Mouse (Mus musculus): ENCODE measurements at regions not wholly inside any gene's neighbourhood (a gene's known extent, or its start where the extent isn't known, plus 50 kb on each side); places are given as distances from the start of the nearest gene placed in this dataset.
"Not testable (repeated sequence)": the region's sequence is repeated elsewhere in the genome, so short reads cannot be mapped to it uniquely, and the experiment has no call there.

DNA sequence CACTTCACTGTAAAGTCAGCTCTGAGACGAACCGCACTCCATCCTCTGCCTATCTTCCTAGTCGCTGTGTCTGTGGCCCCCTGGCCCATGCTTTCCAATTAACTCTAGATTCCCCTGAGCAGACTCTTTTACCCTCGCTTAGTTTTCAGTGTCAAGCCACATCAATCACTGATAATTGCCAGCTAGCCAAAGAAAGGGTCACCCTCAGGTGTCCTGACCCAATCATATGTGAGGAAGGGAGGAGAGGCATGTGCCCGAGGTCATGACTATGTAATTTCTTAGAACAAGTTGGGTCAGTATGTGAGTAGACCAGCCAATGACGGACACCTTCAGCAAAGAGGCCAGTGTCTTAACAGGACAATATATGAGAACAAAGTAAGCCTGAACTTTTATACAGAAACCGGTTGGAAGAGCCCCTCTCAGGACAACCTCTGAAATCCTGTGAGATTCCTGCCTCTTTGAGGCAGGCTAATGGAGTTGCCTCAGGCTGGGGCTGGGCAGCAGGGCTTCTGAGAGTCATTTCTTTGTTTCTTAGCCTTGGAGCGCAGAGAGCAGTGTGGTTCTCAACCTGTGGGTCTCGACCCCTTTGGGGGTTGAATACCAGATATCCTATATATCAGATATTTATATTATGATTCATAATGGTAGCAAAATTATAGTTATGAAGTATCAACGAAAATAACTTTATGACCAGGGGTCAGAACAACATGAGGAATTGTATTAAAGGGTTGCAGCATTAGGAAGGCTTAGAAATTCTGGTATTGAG is 128.6 kb downstream of the Zfp36l1 start:
- ATAC-seq (ENCODE audit: low FRiP score) = no peak
- H3K9me3 ChIP-seq = no peaks in the 10 kb centered on the region
- 51% methylated on average over 10 of the region's 10 CpGs for WGBS
- no peak overlapping the region for H3K4me3 ChIP-seq
- H3K4me2 ChIP-seq = no peak overlapping the region
- H3K36me3 ChIP-seq = no peaks in the 10 kb centered on the region
- H3K27ac ChIP-seq = no peak overlapping the region
- peaks cover 14% of the 10 kb centered on the region for H3K4me1 ChIP-seq (replicated peaks)
- H3K9ac ChIP-seq = no peak overlapping the region
- no peaks in the 10 kb centered on the region for H3K27me3 ChIP-seq

DNA sequence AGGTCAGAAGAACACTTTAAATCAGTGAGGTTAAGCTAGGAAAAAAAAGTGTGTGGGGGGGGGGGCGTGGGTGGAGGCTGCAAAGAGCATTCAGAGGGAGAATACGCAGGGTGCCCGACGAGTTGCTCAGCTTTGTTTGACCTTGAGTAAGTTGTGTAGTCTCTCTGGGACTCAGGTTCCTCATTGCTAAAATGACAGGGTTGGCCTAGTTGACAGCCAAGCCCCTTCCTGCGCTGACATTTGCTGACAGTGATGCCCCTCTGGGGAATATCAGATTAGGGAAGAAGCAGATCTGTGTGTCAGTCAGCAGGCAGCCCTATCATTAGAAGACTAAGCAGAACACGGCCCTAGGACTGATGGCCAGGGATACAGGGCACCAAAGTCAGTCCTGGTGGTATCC is 129.6 kb downstream of the Zfp36l1 start:
- 69% methylated on average over 6 of the region's 6 CpGs for WGBS
- no peak for ATAC-seq (ENCODE audit: low FRiP score)

DNA sequence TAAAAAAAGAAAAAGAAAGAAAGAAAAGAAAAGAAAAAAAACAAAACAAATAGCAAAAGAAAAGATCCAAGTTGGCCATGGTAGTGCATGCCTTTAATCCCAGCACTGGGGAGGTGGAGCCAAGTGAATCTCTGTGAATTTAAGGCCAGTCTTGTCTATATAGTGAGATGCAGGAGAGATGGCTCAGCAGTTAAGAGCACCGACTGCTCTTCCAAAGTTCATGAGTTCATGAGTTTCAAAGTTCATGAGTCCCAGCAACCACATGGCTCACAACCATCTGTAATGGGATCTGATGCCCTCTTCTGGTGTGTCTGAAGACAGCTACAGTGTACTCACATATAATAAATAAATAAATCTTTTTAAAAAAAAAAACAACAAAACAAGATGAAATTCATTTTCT is 130.3 kb downstream of the Zfp36l1 start:
- 84% methylated on average over 1 of the region's 1 CpGs for WGBS
- not testable (repeated sequence) for H3K9me3 ChIP-seq; H3K36me3 ChIP-seq; H3K4me2 ChIP-seq; H3K4me3 ChIP-seq; H3K9ac ChIP-seq; H3K27me3 ChIP-seq; H3K4me1 ChIP-seq (replicated peaks); ATAC-seq (ENCODE audit: low FRiP score); H3K27ac ChIP-seq

More for the DNA sequence above, 129.6 kb downstream of the Zfp36l1 start:
- Histone ChIP-seq H3K4me1 (replicated peaks) (peaks cover 6% of the 10 kb centered on the region), H3K27me3 (no peaks in the 10 kb centered on the region), H3K4me2 (no peak overlapping the region), H3K9ac (no peak overlapping the region), H3K9me3 (no peaks in the 10 kb centered on the region), H3K36me3 (no peaks in the 10 kb centered on the region), H3K4me3 (no peak overlapping the region), H3K27ac (no peak overlapping the region)

DNA sequence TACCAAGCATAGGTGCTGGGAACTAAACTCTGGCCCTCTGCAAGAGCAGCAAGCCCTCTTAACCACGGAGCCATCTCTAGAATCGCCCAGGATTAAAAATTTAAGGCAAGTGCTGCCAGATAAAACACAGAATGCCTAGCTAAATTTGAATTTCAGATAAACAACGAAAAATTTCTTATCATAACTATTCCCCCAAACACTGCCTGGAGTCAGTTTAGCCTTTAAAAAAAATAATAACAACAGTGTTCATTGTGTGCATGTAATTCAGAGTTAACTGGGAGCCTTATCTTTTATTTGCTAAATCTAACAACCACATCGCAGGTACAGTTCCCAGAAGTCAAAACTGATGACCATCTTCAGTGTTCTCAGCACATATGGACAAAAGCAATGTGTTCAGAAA is 132.1 kb downstream of the Zfp36l1 start:
- H3K36me3 ChIP-seq = no peaks in the 10 kb centered on the region
- no peaks in the 10 kb centered on the region for H3K27me3 ChIP-seq
- 0 out of 2 replicates have a peak, but pooled peaks cover 1% of the 10 kb centered on the region for H3K4me1 ChIP-seq (replicated peaks)
- WGBS = 92% methylated on average over 4 of the region's 4 CpGs
- peaks cover 4% of the 10 kb centered on the region; the same call in 1 of the 2 replicates for H3K9me3 ChIP-seq
- no peak overlapping the region for H3K4me2 ChIP-seq
- ATAC-seq (ENCODE audit: low FRiP score) = no peak
- H3K27ac ChIP-seq = no peak overlapping the region
- H3K9ac ChIP-seq = no peak overlapping the region
- no peak overlapping the region for H3K4me3 ChIP-seq

DNA sequence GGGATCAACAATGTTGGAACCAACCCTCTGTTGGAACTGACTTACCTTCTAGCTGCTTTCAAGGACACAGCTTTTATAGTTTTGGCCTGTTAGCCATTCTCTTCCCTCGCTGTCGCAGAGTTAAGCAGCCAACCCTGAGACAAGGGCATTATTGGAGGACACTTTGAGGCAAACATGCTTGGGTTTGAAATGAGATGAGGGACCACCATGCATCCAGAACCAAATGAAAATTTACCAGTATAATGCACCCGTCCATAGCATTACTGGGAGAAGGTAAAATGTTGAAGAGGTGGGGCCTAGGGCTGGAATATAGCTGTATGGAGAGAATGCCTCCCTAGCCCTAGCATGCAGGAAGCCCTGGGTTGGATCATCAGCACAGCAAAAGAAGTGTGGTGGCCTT is 135.7 kb downstream of the Zfp36l1 start:
- Histone ChIP-seq H3K9me3 (peaks cover 4% of the 10 kb centered on the region; the same call in 1 of the 2 replicates), H3K9ac (no peak overlapping the region), H3K4me2 (no peak overlapping the region), H3K36me3 (no peaks in the 10 kb centered on the region), H3K4me3 (no peak overlapping the region), H3K4me1 (replicated peaks) (peaks cover 16% of the 10 kb centered on the region), H3K27ac (no peak overlapping the region), H3K27me3 (no peaks in the 10 kb centered on the region)
- 93% methylated on average over 3 of the region's 3 CpGs for WGBS
- no peak for ATAC-seq (ENCODE audit: low FRiP score)

DNA sequence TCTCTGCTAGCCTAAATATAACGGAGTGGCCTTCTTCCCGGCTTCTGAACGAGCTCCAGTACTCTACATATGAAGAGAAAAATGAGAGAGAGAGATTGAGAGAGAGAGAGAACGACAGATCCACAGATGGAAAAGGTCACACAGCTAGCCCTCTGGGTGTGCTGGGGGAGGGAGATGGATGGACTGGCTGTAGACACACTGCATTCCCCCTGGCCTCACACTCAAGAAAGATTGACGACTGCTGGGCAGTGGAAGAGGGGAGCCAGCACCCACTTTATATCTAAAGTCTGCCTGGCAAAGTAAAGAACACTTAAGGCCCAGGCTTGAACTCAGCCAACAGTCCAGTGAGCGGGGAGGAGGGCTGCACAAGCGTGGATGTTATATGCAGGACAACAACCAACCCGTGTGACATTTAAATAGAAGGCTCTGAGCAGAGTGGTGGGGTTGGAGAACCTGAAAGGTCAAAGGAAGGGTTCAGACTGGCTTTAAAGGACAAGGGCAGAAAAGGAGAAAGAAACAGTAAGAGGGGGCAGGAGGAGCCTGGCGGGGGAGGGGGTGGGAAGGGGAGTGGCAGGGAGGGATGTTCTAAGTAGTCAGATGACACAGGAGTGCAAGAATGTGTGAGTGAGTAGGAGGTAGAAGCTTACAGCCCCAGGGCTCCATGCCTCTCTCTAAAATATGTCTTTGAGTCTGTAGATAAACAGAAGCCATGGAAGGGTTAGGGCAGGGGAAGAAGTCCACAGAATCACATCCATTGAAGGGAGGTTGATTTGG is 137.2 kb downstream of the Zfp36l1 start:
- Histone ChIP-seq H3K9ac (no peak overlapping the region), H3K4me1 (replicated peaks) (peaks cover 31% of the 10 kb centered on the region), H3K4me3 (no peak overlapping the region), H3K36me3 (no peaks in the 10 kb centered on the region), H3K27me3 (no peaks in the 10 kb centered on the region), H3K27ac (peak overlapping the region; percentile 50; the same call in 1 of the 2 replicates), H3K4me2 (no peak overlapping the region), H3K9me3 (peaks cover 4% of the 10 kb centered on the region; the same call in 1 of the 2 replicates)
- ATAC-seq (ENCODE audit: low FRiP score) = no peak
- WGBS = 56% methylated on average over 9 of the region's 9 CpGs

DNA sequence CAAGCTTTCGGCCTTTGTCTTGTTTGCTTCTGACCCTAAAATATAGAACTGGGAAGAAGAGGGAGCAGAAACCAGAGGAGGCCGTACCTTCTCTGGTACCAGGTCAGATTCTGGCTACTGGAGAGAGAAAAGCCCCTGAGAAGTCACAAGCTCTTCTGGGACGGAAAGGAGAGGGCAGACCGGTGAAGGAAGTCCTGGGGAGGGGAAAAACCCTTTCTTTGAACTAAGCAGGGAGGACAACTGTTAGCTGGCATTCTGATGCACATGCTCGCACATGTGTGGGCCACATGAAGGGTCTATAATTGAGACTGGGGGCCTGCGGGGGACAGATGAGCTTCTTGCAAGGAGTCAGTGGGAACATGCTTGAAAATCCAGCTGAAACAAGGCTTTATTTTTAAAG is 137.8 kb downstream of the Zfp36l1 start:
- ATAC-seq (ENCODE audit: low FRiP score) = no peak
- Histone ChIP-seq H3K4me2 (no peak overlapping the region), H3K9me3 (peaks cover 4% of the 10 kb centered on the region; the same call in 1 of the 2 replicates), H3K27me3 (no peaks in the 10 kb centered on the region), H3K36me3 (no peaks in the 10 kb centered on the region), H3K27ac (peak overlapping the region; percentile 50), H3K4me3 (no peak overlapping the region), H3K9ac (no peak overlapping the region), H3K4me1 (replicated peaks) (peaks cover 37% of the 10 kb centered on the region)
- WGBS = 71% methylated on average over 6 of the region's 6 CpGs

DNA sequence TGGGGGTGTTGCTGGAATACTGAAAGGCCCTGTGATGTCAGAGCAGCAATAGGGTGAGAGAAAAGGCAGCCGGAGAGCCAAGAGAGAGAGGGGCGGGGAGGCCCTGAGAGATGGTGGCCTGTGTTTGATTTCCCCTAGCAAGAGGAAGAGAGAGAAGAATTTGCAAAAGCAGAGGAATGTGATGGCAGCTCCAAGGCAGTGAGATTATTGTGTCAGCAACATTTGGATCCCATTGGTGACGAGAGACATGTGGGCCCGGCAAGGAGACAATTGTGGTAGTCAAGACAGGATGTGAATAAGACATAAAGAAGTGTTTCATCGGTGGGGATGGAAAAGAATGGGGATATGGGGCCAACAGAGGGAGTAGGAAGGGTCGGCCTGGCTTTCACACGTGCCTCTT is 138.3 kb downstream of the Zfp36l1 start:
- peaks cover 4% of the 10 kb centered on the region; the same call in 1 of the 2 replicates for H3K9me3 ChIP-seq
- 47% methylated on average over 7 of the region's 7 CpGs for WGBS
- peaks cover 42% of the 10 kb centered on the region for H3K4me1 ChIP-seq (replicated peaks)
- H3K9ac ChIP-seq = no peak overlapping the region
- no peak overlapping the region for H3K4me3 ChIP-seq
- no peaks in the 10 kb centered on the region for H3K36me3 ChIP-seq
- ATAC-seq (ENCODE audit: low FRiP score) = no peak
- no peak overlapping the region for H3K4me2 ChIP-seq
- no peaks in the 10 kb centered on the region for H3K27me3 ChIP-seq
- peak overlapping the region; percentile 50; the same call in 1 of the 2 replicates for H3K27ac ChIP-seq

DNA sequence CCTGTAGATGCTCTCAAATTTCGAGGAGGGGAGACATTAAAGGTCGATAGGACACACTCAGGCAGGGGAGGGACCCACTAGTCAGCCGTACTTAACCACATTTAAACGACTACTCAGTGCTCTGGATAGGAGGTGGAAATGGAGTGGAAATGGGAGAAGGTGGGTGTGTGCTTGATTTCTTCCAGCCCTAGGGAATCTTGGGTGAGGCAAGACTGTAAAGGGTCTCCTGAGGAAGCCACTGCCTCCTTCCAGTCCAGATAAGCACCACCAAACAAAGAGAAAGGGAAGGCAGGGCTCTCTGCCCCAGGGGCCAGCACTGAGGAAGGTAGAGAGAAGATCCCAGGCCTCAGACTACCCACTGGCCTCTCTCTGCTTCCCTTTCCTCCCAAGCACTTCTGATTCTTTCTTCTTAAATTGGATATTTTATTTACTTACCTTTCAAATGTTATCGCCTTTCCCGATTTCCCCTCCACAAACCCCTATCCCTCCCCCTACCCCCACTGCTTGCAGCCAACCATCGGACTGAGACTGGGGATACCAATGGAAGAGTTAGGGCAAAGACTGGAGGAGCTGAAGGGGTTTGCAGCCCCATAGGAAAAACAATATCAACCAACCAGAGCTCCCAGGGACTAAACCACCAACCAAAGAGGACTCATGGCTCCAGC is 139.1 kb downstream of the Zfp36l1 start:
- H3K27me3 ChIP-seq = no peaks in the 10 kb centered on the region

DNA sequence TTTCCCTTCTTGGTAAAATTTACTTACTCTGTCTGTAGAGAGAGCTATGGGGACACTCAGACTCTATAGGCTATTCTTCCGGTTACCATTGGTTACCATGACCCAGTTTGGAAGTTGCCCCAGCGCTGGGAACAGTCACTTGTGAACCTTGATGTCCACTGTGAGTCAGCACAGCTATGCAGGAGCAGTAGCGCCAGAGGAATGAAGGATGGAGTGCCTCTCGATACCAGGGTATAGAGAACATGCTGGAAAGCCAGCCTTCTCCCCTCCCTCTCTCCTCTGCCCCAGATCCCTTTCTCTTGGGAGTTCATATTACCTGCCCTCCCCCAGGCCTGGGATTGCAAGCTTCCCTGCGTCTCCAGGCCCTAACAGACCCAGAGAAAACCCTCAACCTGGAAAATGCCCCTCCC is 141.8 kb downstream of the Zfp36l1 start:
- Histone ChIP-seq H3K4me3 (no peak overlapping the region), H3K4me2 (no peak overlapping the region), H3K36me3 (no peaks in the 10 kb centered on the region), H3K27ac (peak overlapping the region; percentile 83), H3K9ac (peak overlapping the region; percentile 1; the same call in 1 of the 2 replicates), H3K4me1 (replicated peaks) (peaks cover 57% of the 10 kb centered on the region), H3K27me3 (0 out of 2 replicates have a peak, but pooled peaks cover 4% of the 10 kb centered on the region), H3K9me3 (no peaks in the 10 kb centered on the region)
- 52% methylated on average over 5 of the region's 5 CpGs for WGBS
- ATAC-seq (ENCODE audit: low FRiP score) = no peak

More for the DNA sequence above, 139.1 kb downstream of the Zfp36l1 start:
- H3K27ac ChIP-seq = no peak overlapping the region
- no peaks in the 10 kb centered on the region for H3K36me3 ChIP-seq
- no peak overlapping the region for H3K9ac ChIP-seq
- ATAC-seq (ENCODE audit: low FRiP score) = no peak
- H3K4me3 ChIP-seq = no peak overlapping the region
- H3K9me3 ChIP-seq = peaks cover 4% of the 10 kb centered on the region; the same call in 1 of the 2 replicates
- H3K4me1 ChIP-seq (replicated peaks) = peaks cover 50% of the 10 kb centered on the region
- WGBS = 83% methylated on average over 7 of the region's 7 CpGs
- no peak overlapping the region for H3K4me2 ChIP-seq

DNA sequence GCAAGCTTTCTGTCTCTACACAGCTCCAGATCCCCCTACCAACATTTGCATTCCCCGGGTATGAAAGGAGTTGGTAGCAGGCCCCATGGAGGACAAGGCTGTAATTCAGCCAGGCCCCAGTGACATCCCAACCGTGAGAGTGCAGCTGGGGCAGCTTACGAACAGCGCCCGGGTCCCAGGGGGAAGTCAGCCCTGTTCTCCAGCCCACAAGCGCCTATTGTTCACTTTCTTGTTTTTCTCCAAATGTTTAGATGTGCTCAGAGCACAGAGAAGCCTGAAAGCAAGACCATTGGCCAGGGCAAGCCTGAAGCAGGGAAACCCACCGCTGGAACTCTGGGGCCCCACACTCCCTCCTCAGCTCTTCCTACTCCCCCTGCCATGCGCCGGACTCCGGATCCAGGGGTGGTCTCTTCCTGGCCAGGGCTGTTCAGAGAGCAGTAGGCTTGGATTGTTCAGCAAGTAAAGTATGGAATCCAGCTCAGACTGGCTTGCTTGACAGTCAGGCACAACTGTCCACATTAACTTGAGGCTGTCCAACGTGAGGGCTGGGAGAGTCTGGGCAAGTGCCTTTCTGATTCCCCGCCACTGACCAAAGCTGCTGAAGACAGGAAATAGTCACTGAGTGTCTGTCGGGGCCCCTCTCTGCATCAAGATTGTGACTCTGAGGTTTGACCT is 142.4 kb downstream of the Zfp36l1 start:
- H3K4me2 ChIP-seq = no peak overlapping the region
- peaks cover 58% of the 10 kb centered on the region for H3K4me1 ChIP-seq (replicated peaks)
- WGBS = 20% methylated on average over 13 of the region's 13 CpGs
- peak; percentile 47 for ATAC-seq (ENCODE audit: low FRiP score)
- no peak overlapping the region for H3K4me3 ChIP-seq
- no peaks in the 10 kb centered on the region for H3K36me3 ChIP-seq
- 0 out of 2 replicates have a peak, but pooled peaks cover 4% of the 10 kb centered on the region for H3K27me3 ChIP-seq
- H3K27ac ChIP-seq = peak overlapping the region; percentile 83
- H3K9ac ChIP-seq = no peak overlapping the region; the same call in 1 of the 2 replicates
- no peaks in the 10 kb centered on the region for H3K9me3 ChIP-seq

Data from hindbrain, embryonic 13.5 days (tissue).